Mouse (Mus musculus) midbrain, embryonic 11.5 days (tissue): ENCODE results near the gene Pnkp. TPM values are rescaled to one million over a fixed set of nuclear protein-coding genes. Genes with fewer than 3 reads are reported as not detected.

Experiments
- ATAC-seq: fragments of 200-750 bp; cut with Nextera tagmentation; 2 replicates; pipeline ENCODE4 v1.8.0; 2017; ENCODE audit warnings: moderate TSS enrichment, moderate library complexity; ENCODE audit not compliant: low FRiP score
- DNase-seq: peaks from one replicate; pipeline ENCODE4 v3.0.0; 2015; ENCODE audit warnings: low spot score; ENCODE audit errors: missing footprints
- H3K27ac ChIP-seq: fragments of 300-500 bp; sonication (generic); 2 replicates; pipeline ENCODE4 v1.5.1; 2014; ENCODE audit warnings: low read depth, low read length
- H3K27me3 ChIP-seq: fragments of 300-500 bp; sonication (generic); 2 replicates; pipeline ENCODE4 v1.6.1; 2014; ENCODE audit warnings: mild to moderate bottlenecking, low read length, moderate library complexity, mixed read lengths; ENCODE audit not compliant: control insufficient read depth, insufficient read depth
- H3K36me3 ChIP-seq: fragments of 300-500 bp; sonication (generic); 2 replicates; pipeline ENCODE4 v1.6.1; 2014; ENCODE audit warnings: mild to moderate bottlenecking, low read length, moderate library complexity, mixed read lengths; ENCODE audit not compliant: control insufficient read depth, insufficient read depth
- H3K4me1 ChIP-seq: fragments of 300-500 bp; sonication (generic); 2 replicates; pipeline ENCODE4 v1.6.1; 2014; ENCODE audit warnings: low read length; ENCODE audit not compliant: control insufficient read depth, insufficient read depth
- H3K4me2 ChIP-seq: fragments of 300-500 bp; sonication (generic); 2 replicates; pipeline ENCODE4 v1.6.1; 2014; ENCODE audit warnings: mild to moderate bottlenecking, moderate library complexity
- H3K4me3 ChIP-seq: fragments of 300-500 bp; sonication (generic); 2 replicates; pipeline ENCODE4 v1.5.1; 2014; ENCODE audit warnings: low read depth, low read length
- H3K9ac ChIP-seq: fragments of 300-500 bp; sonication (generic); 2 replicates; pipeline ENCODE4 v1.6.1; 2014; ENCODE audit warnings: low read length
- H3K9me3 ChIP-seq: fragments of 300-500 bp; sonication (generic); 2 replicates; pipeline ENCODE4 v1.6.1; 2016; ENCODE audit warnings: low read length; ENCODE audit not compliant: control insufficient read depth
- WGBS: fragments of 180-500 bp; shearing (Covaris S2); extraction: QIAGEN DNeasy Blood & Tissue Kit; methylation state at CpG from one replicate; pipeline ENCODE4 v1.1.7; 2014; 5-methylcytosine and 5-hydroxymethylcytosine counted together
- polyA plus RNA-seq: library from polyadenylated mRNA; unstranded; fragments of >200 nt; fragmentation: Nextera tagmentation; extraction: Ambion mirVana; gene quantifications from 2 replicates; pipeline ENCODE4 v1.2.1, GENCODE M21; 2014

Pnkp gene
- polyA plus RNA-seq, 1 experiment from 2014 or later, result 28.6 TPM

DNA sequence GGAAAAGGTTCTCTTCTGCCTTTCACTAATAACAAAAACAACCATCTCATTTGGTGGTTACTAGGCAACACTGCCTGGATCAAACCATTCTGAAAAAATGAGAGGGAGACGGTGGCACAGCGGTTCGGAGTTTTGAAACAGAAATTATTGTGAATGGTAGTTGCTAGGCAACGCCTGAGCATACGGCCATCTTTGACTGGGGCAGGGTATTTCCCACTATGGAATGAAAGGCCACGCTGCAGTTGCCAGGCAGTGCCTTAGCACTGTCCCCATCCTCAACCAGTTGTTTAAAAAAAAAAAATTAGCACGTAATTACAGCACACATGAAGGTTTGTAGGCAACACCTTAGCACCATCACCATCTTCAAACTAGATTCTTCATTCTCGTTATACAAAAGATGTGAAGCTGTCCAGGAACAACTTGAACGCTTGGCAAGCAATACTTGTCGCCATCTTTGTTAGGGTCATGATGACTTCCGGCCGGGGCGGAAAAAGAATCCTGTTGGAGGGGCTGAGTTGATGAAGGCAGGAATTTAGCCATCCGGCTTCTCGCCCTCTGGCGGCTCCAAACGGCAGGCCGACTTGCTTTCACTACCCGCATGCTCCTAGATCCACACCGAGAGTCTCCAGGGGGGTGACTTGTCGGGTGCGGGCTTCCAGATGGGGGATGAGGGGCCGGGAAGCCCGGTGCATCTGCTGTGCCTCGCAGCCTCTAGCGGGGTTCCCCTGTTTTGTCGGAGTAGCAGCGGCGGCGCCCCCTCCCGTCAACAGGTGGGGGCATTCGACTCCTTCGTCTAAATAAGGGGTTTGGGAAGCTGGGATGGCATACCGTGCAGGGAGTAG, 38.9 kb downstream of the Pnkp start, which contains the start of gene Fuz:
Gene Fuz (plus strand): TSS at position 487 of the 842 bp plus-strand sequence.
- peak; percentile 74 for ATAC-seq

DNA sequence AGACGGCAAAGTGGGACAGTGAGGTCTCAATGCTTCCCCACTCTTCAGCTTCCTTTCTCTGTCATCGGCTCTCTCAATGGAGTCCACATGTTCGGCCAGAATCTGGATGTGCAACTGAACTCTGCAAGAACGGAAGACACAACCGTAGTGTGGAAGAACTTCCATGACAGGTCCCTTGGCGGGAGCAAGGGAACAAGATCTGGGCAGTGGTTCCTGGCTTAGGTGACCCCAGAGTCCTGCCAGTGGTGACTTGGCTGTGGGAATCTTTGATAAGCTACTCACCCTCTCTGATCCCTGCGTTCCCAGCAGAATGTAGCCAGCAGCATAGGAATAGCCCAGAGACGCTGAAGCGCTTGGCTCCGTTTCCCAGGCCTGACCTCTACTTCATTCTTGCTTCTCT, 39.6 kb downstream of the Pnkp start:
- no peaks in the 10 kb centered on the region for H3K9me3 ChIP-seq
- H3K4me2 ChIP-seq, result peak overlapping the region; percentile 68
- no peak for ATAC-seq
- peak overlapping the region; percentile 58 for H3K4me3 ChIP-seq
- H3K27me3 ChIP-seq, result no peaks in the 10 kb centered on the region
- DNase-seq, result no peak
- H3K27ac ChIP-seq, result peak overlapping the region; percentile 81; the same call in 1 of the 2 replicates
- peak overlapping the region; percentile 81 for H3K9ac ChIP-seq
- H3K36me3 ChIP-seq, result 0 out of 2 replicates have a peak, but pooled peaks cover 4% of the 10 kb centered on the region
- peaks cover 48% of the 10 kb centered on the region for H3K4me1 ChIP-seq
- WGBS, result 36% methylated on average over 10 of the region's 10 CpGs

More for the DNA sequence above, 38.9 kb downstream of the Pnkp start, which contains the start of gene Fuz:
- peak within 1 kb of the TSS; percentile 58 for H3K4me3 ChIP-seq
- peak within 1 kb of the TSS; percentile 81 for H3K27ac ChIP-seq
- peaks cover 48% of the 10 kb centered on the region for H3K4me1 ChIP-seq
- under 1% methylated on average over 34 of the region's 34 CpGs for WGBS
- no peaks in the 10 kb centered on the region for H3K27me3 ChIP-seq
- peak within 1 kb of the TSS; percentile 81 for H3K9ac ChIP-seq
- H3K9me3 ChIP-seq, result no peaks in the 10 kb centered on the region
- peaks cover 4% of the 10 kb centered on the region; the same call in 1 of the 2 replicates for H3K36me3 ChIP-seq
- peak; percentile 99 for DNase-seq
- H3K4me2 ChIP-seq, result peak within 1 kb of the TSS; percentile 68

DNA sequence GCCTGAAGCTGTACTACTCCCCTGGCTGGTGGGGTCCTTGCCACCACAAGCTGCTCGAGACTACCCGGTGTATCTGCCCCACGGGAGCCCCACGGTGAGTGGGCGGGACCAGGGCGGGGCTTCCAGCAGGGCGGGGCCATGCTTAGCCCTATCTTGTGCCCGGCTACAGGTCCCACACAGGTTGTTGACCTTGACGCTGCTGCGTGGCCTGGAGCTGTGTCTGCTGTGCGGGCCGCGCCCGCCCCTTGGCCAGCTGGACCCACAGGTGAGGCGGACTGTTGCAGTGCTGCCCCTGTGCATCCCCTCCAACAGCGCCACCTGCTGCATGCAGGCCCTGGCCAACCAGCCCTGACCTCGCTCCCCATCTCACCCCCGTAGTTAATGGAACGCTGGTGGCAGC, 41.7 kb downstream of the Pnkp start:
- H3K4me1 ChIP-seq, result peaks cover 43% of the 10 kb centered on the region
- ATAC-seq, result no peak
- H3K4me3 ChIP-seq, result no peak overlapping the region
- peak; percentile 88 for DNase-seq
- H3K27ac ChIP-seq, result 0 out of 2 replicates have a peak overlapping the region, but pooled peaks have one; percentile 6
- WGBS, result 38% methylated on average over 19 of the region's 19 CpGs
- peak overlapping the region; percentile 11; the same call in 1 of the 2 replicates for H3K4me2 ChIP-seq
- H3K36me3 ChIP-seq, result peaks cover 7% of the 10 kb centered on the region; the same call in 1 of the 2 replicates
- no peaks in the 10 kb centered on the region for H3K27me3 ChIP-seq
- H3K9ac ChIP-seq, result peak overlapping the region; percentile 34; the same call in 1 of the 2 replicates
- H3K9me3 ChIP-seq, result no peaks in the 10 kb centered on the region

DNA sequence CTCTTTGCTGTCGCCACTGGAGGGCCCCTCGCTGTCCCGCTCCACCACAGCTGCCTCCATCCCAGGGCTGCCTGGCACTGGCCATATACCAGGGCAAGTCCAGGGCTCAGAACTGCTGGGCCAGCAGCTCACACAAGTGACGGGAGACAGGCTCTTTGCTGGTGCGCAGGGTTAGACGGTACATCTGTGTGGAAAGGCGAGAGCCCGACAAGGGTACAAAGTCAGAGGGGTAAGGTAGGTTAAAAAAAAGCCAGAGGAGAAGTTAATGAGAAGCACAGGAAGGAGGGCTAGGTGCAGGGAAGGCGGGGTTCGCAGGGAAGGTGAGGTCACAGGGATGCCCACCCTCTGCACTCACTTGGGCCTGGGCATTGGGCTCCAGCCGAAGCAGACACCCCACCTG, 43.7 kb downstream of the Pnkp start:
- DNase-seq (no peak), ATAC-seq (no peak)
- Histone ChIP-seq H3K27ac (peak overlapping the region; percentile 32; the same call in 1 of the 2 replicates), H3K9me3 (no peaks in the 10 kb centered on the region), H3K36me3 (peaks cover 12% of the 10 kb centered on the region), H3K4me3 (no peak overlapping the region), H3K27me3 (no peaks in the 10 kb centered on the region), H3K4me2 (no peak overlapping the region; the same call in 1 of the 2 replicates), H3K4me1 (peaks cover 26% of the 10 kb centered on the region), H3K9ac (no peak overlapping the region)
- WGBS, result 86% methylated on average over 11 of the region's 11 CpGs

DNA sequence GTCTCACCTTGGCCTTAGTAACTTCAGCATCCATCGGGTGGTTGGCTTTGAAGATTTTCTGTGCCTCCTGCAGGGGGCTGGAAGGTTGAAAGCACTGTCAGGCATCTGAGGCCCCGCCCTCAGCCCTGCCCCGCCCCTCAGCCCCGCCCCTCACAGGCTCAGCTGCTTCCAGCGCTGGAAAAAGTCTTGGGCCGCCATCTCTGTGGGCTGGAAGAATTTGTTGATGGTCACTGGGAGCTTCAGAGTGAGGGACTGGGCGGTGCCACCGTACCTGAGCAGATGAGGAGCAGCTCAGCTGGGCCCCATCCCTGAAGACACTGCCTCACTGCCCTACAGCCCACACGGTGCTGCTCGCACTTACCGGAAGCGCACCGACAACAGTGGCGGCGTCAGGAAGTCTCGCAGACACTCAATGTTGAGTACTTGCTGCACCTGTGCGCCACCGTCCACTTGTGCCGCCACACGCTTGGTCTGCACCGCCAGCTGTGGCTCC, 44.3 kb downstream of the Pnkp start:
- Histone ChIP-seq H3K4me1 (peaks cover 26% of the 10 kb centered on the region), H3K27me3 (no peaks in the 10 kb centered on the region), H3K4me3 (peak overlapping the region; percentile 17; the same call in 1 of the 2 replicates), H3K36me3 (peaks cover 16% of the 10 kb centered on the region), H3K9ac (peak overlapping the region; percentile 40), H3K9me3 (no peaks in the 10 kb centered on the region), H3K27ac (peak overlapping the region; percentile 32; the same call in 1 of the 2 replicates), H3K4me2 (peak overlapping the region; percentile 44)
- WGBS, result 20% methylated on average over 21 of the region's 21 CpGs
- ATAC-seq, result peak; percentile 31
- DNase-seq, result peak; percentile 96

DNA sequence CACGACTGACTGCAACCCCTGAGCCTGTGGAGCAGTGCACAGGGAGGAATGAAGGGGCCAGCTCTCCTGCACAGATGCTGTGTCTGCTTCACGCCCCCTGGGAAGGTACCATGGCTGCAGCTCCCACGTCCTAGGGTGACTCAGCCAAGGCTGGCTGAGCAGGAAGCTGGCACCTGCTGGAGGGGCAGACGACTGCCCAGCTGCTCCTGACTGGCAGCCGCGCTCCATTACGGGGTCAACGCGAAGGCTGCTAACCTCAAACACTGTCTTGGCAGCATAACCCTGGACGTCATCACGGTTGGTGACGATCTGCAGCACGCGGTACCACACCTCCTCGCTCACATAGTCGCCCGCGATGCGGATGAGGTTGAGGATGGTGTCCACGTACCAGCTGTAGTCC, 48.5 kb downstream of the Pnkp start:
- 94% methylated on average over 20 of the region's 20 CpGs for WGBS
- H3K27me3 ChIP-seq, result no peaks in the 10 kb centered on the region
- ATAC-seq, result no peak
- H3K4me3 ChIP-seq, result no peak overlapping the region
- H3K9ac ChIP-seq, result no peak overlapping the region
- no peak overlapping the region for H3K27ac ChIP-seq
- DNase-seq, result no peak
- no peak overlapping the region for H3K4me2 ChIP-seq
- H3K9me3 ChIP-seq, result no peaks in the 10 kb centered on the region
- peaks cover 21% of the 10 kb centered on the region for H3K36me3 ChIP-seq
- peaks cover 11% of the 10 kb centered on the region for H3K4me1 ChIP-seq

DNA sequence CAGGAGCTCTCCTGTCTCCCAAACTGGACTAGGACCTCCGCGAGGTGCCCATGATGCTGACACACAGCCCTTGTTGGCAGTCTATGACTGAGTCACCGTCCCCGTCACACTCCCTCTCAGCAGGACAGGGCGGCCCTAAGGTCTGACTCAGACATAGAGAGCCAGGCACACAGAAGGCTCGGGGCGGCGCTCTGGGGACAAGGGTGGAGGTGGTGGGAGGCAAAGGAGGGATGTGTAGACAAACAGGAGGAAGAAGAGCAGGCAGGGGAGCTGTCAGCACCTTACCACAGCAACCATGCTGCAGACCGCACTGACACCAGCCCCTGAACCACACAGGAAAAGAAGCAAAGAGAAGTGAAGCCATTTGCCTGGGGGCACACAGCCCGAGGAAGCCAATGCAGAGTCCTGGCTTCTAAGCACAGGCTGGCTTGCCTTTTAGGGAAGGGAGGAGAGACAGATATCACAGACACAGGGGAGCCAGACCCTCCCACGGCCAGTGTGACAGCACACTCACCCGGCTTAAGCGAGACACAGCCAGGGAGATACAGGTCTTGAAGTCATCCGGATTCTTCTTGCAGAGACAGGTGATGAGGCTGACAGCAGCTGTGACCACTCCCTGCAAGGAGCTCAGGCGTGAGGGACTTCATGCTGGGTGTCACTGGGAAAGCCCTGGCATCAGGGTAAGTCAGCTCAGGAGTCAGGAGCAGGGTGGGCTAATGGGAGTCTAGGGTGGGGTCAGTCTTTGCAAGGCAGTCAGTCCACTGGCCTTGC, 52.0 kb downstream of the Pnkp start:
- Histone ChIP-seq H3K27me3 (no peaks in the 10 kb centered on the region), H3K4me2 (no peak overlapping the region), H3K9me3 (no peaks in the 10 kb centered on the region), H3K9ac (no peak overlapping the region), H3K36me3 (peaks cover 20% of the 10 kb centered on the region), H3K4me1 (no peaks in the 10 kb centered on the region), H3K27ac (no peak overlapping the region), H3K4me3 (no peak overlapping the region)
- ATAC-seq (no peak), DNase-seq (no peak)
- 93% methylated on average over 15 of the region's 15 CpGs for WGBS
